Mouse (Mus musculus) G1E (cell line): ENCODE measurements around the gene Siae.

ENCODE experiments used
- CTCF ChIP-seq: IDR thresholded peaks from 2 replicates; pipeline ENCODE4 v1.5.1; 2012; ENCODE audit warnings: low read depth, low read length, inconsistent platforms, mixed read lengths
- GATA1 ChIP-seq: IDR thresholded peaks from 2 replicates; pipeline ENCODE4 v1.6.1; 2012; ENCODE audit warnings: borderline replicate concordance, low read length, inconsistent platforms, mixed read lengths
- TAL1 ChIP-seq: conservative IDR thresholded peaks from 2 replicates; pipeline ENCODE4 v1.6.1; 2012; ENCODE audit warnings: low read depth, low read length, inconsistent platforms, mixed read lengths

GRCm38 (mm10) chr9:37554838-37555748 is at the start of gene Siae:
- no peak for TF ChIP-seq CTCF
- TF ChIP-seq GATA1 = no peak
- no peak for TF ChIP-seq TAL1
